Mouse (Mus musculus): ENCODE data around the gene Fxn. TPM values are rescaled to one million over a fixed set of nuclear protein-coding genes. Genes with fewer than 3 reads are reported as not detected.

Gene Fxn
- polyA plus RNA-seq, 1 experiment from 2014 or later: 22.1 TPM

DNA sequence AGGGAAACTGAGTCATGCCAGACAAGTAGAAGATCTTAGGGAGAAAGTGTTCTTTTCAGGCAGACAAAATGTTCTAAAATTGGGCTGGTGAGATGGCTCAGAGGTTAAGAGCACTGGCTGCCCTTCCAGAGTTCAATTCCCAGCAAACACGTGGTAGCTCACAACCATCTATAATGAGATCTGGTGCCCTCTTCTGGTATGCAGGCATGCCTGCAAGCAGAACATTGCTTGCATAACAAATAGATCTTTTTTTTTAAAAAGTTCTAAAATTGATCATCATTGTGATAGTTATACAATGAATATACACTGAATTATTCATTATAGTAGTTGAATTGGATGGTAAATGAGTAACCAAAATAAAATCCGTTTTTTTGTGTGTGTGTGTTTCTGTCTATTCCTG, 62.1 kb downstream of the Fxn start:
- Histone ChIP-seq H3K27ac (ENCODE audit: low read length) (no peak overlapping the region), H3K27me3 (replicated peaks; ENCODE audit: insufficient read depth, low read length) (no peaks in the 10 kb centered on the region), H3K4me3 (ENCODE audit: low read depth, low read length) (no peak overlapping the region), H3K9me3 (ENCODE audit: low read length) (no peaks in the 10 kb centered on the region), H3K4me2 (replicated peaks; ENCODE audit: low read depth, low read length) (no peak overlapping the region), H3K36me3 (ENCODE audit: insufficient read depth, low read length) (no peaks in the 10 kb centered on the region), H3K4me1 (ENCODE audit: insufficient read depth, low read depth, low read length) (no peaks in the 10 kb centered on the region), H3K9ac (replicated peaks; ENCODE audit: low read depth) (no peak overlapping the region)
- no peak for DNase-seq (ENCODE audit: low spot score)
- 52% methylated on average over 2 of the region's 2 CpGs for WGBS
- ATAC-seq: no peak
- TF ChIP-seq EP300 (IDR thresholded peaks at IDR 0.05): no peak
- TF ChIP-seq CTCF (IDR thresholded peaks at IDR 0.05): peak; percentile 59

DNA sequence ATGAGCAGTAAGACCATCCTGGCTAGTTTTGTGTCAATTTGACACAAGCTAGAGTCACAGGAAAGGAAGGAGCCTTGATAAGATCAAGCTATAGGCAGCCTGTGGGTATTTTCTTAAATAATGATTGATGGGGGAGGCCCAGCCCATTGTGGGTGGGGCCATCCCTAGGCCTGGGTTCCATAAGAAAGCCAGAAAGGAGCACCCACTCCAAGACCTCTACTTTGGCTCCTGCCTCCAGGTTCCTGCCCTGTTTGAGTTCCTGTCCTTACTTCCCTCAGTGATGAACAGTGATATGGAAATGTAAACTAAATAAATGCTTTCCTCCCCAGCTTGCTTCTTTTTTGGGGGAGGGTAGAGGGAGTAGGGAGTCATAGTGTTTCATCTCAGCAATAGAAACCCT, 62.6 kb downstream of the Fxn start:
- ATAC-seq (no peak), DNase-seq (ENCODE audit: low spot score) (no peak)
- Histone ChIP-seq H3K9me3 (ENCODE audit: low read length) (no peaks in the 10 kb centered on the region), H3K4me1 (ENCODE audit: insufficient read depth, low read depth, low read length) (no peaks in the 10 kb centered on the region), H3K9ac (replicated peaks; ENCODE audit: low read depth) (no peak overlapping the region), H3K27me3 (replicated peaks; ENCODE audit: insufficient read depth, low read length) (no peaks in the 10 kb centered on the region), H3K27ac (ENCODE audit: low read length) (no peak overlapping the region), H3K36me3 (ENCODE audit: insufficient read depth, low read length) (no peaks in the 10 kb centered on the region), H3K4me2 (replicated peaks; ENCODE audit: low read depth, low read length) (no peak overlapping the region), H3K4me3 (ENCODE audit: low read depth, low read length) (no peak overlapping the region)
- TF ChIP-seq CTCF (IDR thresholded peaks at IDR 0.05) (no peak), EP300 (IDR thresholded peaks at IDR 0.05) (no peak)

GRCm38 (mm10) chr19:24216771-24217170, 63.6 kb downstream of the Fxn start:
- DNase-seq (ENCODE audit: low spot score) (no peak), ATAC-seq (no peak)
- Histone ChIP-seq H3K36me3 (ENCODE audit: insufficient read depth, low read length) (no peaks in the 10 kb centered on the region), H3K4me2 (replicated peaks; ENCODE audit: low read depth, low read length) (no peak overlapping the region), H3K9me3 (ENCODE audit: low read length) (no peaks in the 10 kb centered on the region), H3K27ac (ENCODE audit: low read length) (no peak overlapping the region), H3K27me3 (replicated peaks; ENCODE audit: insufficient read depth, low read length) (no peaks in the 10 kb centered on the region), H3K4me3 (ENCODE audit: low read depth, low read length) (no peak overlapping the region), H3K4me1 (ENCODE audit: insufficient read depth, low read depth, low read length) (no peaks in the 10 kb centered on the region), H3K9ac (replicated peaks; ENCODE audit: low read depth) (no peak overlapping the region)
- WGBS: 91% methylated on average over 9 of the region's 9 CpGs
- TF ChIP-seq EP300 (IDR thresholded peaks at IDR 0.05): no peak
- TF ChIP-seq CTCF (IDR thresholded peaks at IDR 0.05): no peak

DNA sequence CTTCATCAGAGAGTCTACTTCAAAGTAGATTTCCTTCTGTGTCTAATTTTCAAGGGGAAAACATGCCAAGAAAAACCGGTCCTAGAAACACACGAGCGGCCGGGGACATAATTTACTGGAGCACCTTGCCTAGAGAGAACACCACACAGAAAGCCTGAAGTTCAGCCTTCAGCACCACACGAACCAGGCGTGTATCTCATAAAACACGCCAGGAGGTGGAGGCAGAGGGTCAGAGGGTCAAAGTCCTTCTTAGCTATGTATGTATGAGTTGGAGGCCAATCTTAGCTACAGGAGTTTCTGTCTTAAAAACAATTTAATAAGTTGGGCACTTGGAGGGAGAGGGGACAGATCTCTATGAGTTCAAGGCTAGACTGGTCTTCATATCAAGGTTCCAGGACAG, 65.5 kb downstream of the Fxn start:
- DNase-seq (ENCODE audit: low spot score) (no peak), ATAC-seq (no peak)
- no peak overlapping the region for H3K4me3 ChIP-seq (ENCODE audit: low read depth, low read length)
- H3K27me3 ChIP-seq (replicated peaks; ENCODE audit: insufficient read depth, low read length): no peaks in the 10 kb centered on the region
- H3K27ac ChIP-seq (ENCODE audit: low read length): no peak overlapping the region
- 56% methylated on average over 7 of the region's 7 CpGs for WGBS
- H3K9me3 ChIP-seq (ENCODE audit: low read length): no peaks in the 10 kb centered on the region
- H3K4me1 ChIP-seq (ENCODE audit: insufficient read depth, low read depth, low read length): no peaks in the 10 kb centered on the region
- no peak overlapping the region for H3K4me2 ChIP-seq (replicated peaks; ENCODE audit: low read depth, low read length)
- TF ChIP-seq EP300 (IDR thresholded peaks at IDR 0.05) (no peak), CTCF (IDR thresholded peaks at IDR 0.05) (peak; percentile 42)
- H3K36me3 ChIP-seq (ENCODE audit: insufficient read depth, low read length): no peaks in the 10 kb centered on the region
- H3K9ac ChIP-seq (replicated peaks; ENCODE audit: low read depth): no peak overlapping the region

- Histone ChIP-seq H3K27me3 (replicated peaks; ENCODE audit: insufficient read depth, low read length) (no peaks in the 10 kb centered on the region), H3K36me3 (ENCODE audit: insufficient read depth, low read length) (no peaks in the 10 kb centered on the region), H3K4me1 (ENCODE audit: insufficient read depth, low read depth, low read length) (no peaks in the 10 kb centered on the region), H3K9ac (replicated peaks; ENCODE audit: low read depth) (no peak overlapping the region), H3K4me3 (ENCODE audit: low read depth, low read length) (no peak overlapping the region), H3K9me3 (ENCODE audit: low read length) (no peaks in the 10 kb centered on the region), H3K4me2 (replicated peaks; ENCODE audit: low read depth, low read length) (no peak overlapping the region), H3K27ac (ENCODE audit: low read length) (0 out of 2 replicates have a peak overlapping the region, but pooled peaks have one; percentile 14)
- ATAC-seq (peak; percentile 10; the same call in 1 of the 2 replicates), DNase-seq (ENCODE audit: low spot score) (no peak)
- 39% methylated on average over 7 of the region's 7 CpGs for WGBS
- no peak for TF ChIP-seq CTCF (IDR thresholded peaks at IDR 0.05)
- no peak for TF ChIP-seq EP300 (IDR thresholded peaks at IDR 0.05)
Measured at GRCm38 (mm10) chr19:24213299-24213698, 67.1 kb downstream of the Fxn start.

DNA sequence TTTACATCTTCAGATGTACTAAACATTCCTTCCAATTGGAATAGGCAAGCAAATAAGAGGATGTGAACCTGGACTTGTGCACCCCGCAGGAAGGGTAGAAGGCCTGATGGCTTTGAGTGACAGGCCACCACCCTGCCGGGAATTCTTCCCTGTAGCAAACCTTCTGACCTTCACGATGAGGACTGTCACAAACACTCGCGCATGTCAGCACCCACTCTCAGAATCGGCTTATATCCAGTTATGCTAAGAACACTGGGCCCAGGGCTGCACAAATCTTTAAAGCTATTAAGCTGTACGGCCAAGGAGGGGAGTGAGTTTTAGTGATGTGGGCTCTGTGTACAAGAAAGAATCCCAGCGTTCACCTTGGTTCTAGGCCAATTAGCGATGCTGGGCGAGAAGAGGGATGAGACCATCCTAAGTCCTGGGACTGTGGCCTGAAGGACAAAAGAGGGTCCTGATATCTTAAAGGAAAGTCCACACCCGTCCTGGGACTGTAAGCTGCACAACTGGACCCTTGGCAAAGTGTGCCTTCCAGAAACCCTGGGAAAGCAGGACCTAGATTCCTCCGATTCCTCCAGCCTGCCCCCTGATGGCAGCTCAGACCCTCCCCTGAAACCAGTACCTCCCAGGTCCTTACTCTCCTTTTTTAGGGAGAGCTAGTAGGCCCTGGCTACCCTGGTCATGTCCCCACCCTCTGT, 67.7 kb downstream of the Fxn start:
- Histone ChIP-seq H3K27me3 (replicated peaks; ENCODE audit: insufficient read depth, low read length) (no peaks in the 10 kb centered on the region), H3K4me3 (ENCODE audit: low read depth, low read length) (no peak overlapping the region), H3K9me3 (ENCODE audit: low read length) (no peaks in the 10 kb centered on the region), H3K9ac (replicated peaks; ENCODE audit: low read depth) (no peak overlapping the region), H3K4me2 (replicated peaks; ENCODE audit: low read depth, low read length) (no peak overlapping the region), H3K27ac (ENCODE audit: low read length) (no peak overlapping the region), H3K4me1 (ENCODE audit: insufficient read depth, low read depth, low read length) (no peaks in the 10 kb centered on the region), H3K36me3 (ENCODE audit: insufficient read depth, low read length) (no peaks in the 10 kb centered on the region)
- ATAC-seq (no peak), DNase-seq (ENCODE audit: low spot score) (no peak)
- 67% methylated on average over 12 of the region's 12 CpGs for WGBS
- no peak for TF ChIP-seq EP300 (IDR thresholded peaks at IDR 0.05)
- TF ChIP-seq CTCF (IDR thresholded peaks at IDR 0.05): no peak

Other genes with a start within 250 kb of the Fxn start
- gene Fam189a2, start 249.6 kb downstream of the Fxn start, polyA plus RNA-seq (2015; fragmentation: Nextera tagmentation; extraction: Ambion mirVana): 22.6 and 26.2 TPM in 2 replicates
- gene Tjp2, start 55.6 kb downstream of the Fxn start, polyA plus RNA-seq (2015; fragmentation: Nextera tagmentation; extraction: Ambion mirVana): 37.8 and 48.3 TPM in 2 replicates
- gene Fam122a, start 196.8 kb upstream of the Fxn start, polyA plus RNA-seq (2015; fragmentation: Nextera tagmentation; extraction: Ambion mirVana): 47.8 and 48.6 TPM in 2 replicates